Mouse (Mus musculus): ENCODE measurements at regions not wholly inside any gene's neighbourhood (a gene's known extent, or its start where the extent isn't known, plus 50 kb on each side); places are given as distances from the start of the nearest gene placed in this dataset.
A peak's percentile ranks its signal among the peaks of the same experiment; 100 is the strongest.

GRCm38 (mm10) chr1:60823006-60823665 is 63.7 kb upstream of the Ctla4 start:
- peak; percentile 45 for DNase-seq (ENCODE audit: low spot score)

GRCm38 (mm10) chr1:60824218-60825125 is 62.3 kb upstream of the Ctla4 start:
- DNase-seq (ENCODE audit: low spot score): no peak

GRCm38 (mm10) chr1:60825256-60826186 is 61.3 kb upstream of the Ctla4 start:
- no peak for DNase-seq (ENCODE audit: low spot score)

- DNase-seq (ENCODE audit: low spot score): no peak
These were observed 59.8 kb upstream of the Ctla4 start for GRCm38 (mm10) chr1:60826981-60827380.

- no peak for DNase-seq (ENCODE audit: low spot score)
These were observed 58.6 kb upstream of the Ctla4 start for GRCm38 (mm10) chr1:60828152-60828551.

GRCm38 (mm10) chr1:60829849-60830248 is 57.0 kb upstream of the Ctla4 start:
- no peak for DNase-seq (ENCODE audit: low spot score)

- no peak for DNase-seq (ENCODE audit: low spot score)
These were observed 53.1 kb upstream of the Ctla4 start for GRCm38 (mm10) chr1:60833668-60834067.
